Mouse (Mus musculus): ENCODE data around the gene Acin1.

- no peak for TF ChIP-seq CTCF (IDR thresholded peaks at IDR 0.05; ENCODE audit: borderline replicate concordance, control insufficient read depth, extremely low read depth, insufficient read depth, low read length, poor library complexity)
- TF ChIP-seq POLR2A (IDR thresholded peaks at IDR 0.05; ENCODE audit: control insufficient read depth, extremely low read depth, insufficient read depth, low read length, poor library complexity): no peak
Measured at GRCm38 (mm10) chr14:54630583-54631239, 56.0 kb downstream of the Acin1 start.
